Mouse (Mus musculus) neural tube, embryonic 11.5 days (tissue): ENCODE results near the gene Pom121. TPM values are rescaled to one million over a fixed set of nuclear protein-coding genes. Genes with fewer than 3 reads are reported as not detected.
A peak's percentile ranks its signal among the peaks of the same experiment; 100 is the strongest.

Experiments
- ATAC-seq: fragments of 200-750 bp; cut with Nextera tagmentation; 2 replicates; pipeline ENCODE4 v1.8.0; 2017; ENCODE audit warnings: moderate number of reproducible peaks, mild to moderate bottlenecking, moderate TSS enrichment, moderate library complexity; ENCODE audit not compliant: insufficient read depth, low FRiP score, low TSS enrichment
- DNase-seq: peaks from one replicate; pipeline ENCODE4 v3.0.0-alpha.2; 2015; ENCODE audit warnings: low spot score
- H3K27ac ChIP-seq: fragments of 300-500 bp; sonication (generic); 2 replicates; pipeline ENCODE4 v1.5.1; 2014; ENCODE audit warnings: low read depth, mild to moderate bottlenecking, low read length
- H3K27me3 ChIP-seq: fragments of 300-500 bp; sonication (generic); 2 replicates; pipeline ENCODE4 v1.6.1; 2014; ENCODE audit warnings: mild to moderate bottlenecking, low read length, mixed read lengths; ENCODE audit not compliant: control insufficient read depth, insufficient read depth
- H3K36me3 ChIP-seq: fragments of 300-500 bp; sonication (generic); 2 replicates; pipeline ENCODE4 v1.6.1; 2014; ENCODE audit warnings: mild to moderate bottlenecking, low read length, moderate library complexity, mixed read lengths; ENCODE audit not compliant: control insufficient read depth, insufficient read depth
- H3K4me1 ChIP-seq: fragments of 300-500 bp; sonication (generic); 2 replicates; pipeline ENCODE4 v1.6.1; 2014; ENCODE audit warnings: low read length, mixed read lengths; ENCODE audit not compliant: control insufficient read depth, insufficient read depth
- H3K4me2 ChIP-seq: fragments of 300-500 bp; sonication (generic); 2 replicates; pipeline ENCODE4 v1.6.1; 2014; ENCODE audit warnings: low read depth, mild to moderate bottlenecking, moderate library complexity
- H3K4me3 ChIP-seq: fragments of 300-500 bp; sonication (generic); 2 replicates; pipeline ENCODE4 v1.5.1; 2014; ENCODE audit warnings: low read depth, low read length
- H3K9ac ChIP-seq: fragments of 300-500 bp; sonication (generic); 2 replicates; pipeline ENCODE4 v1.6.1; 2014; ENCODE audit warnings: mild to moderate bottlenecking, low read length
- H3K9me3 ChIP-seq: fragments of 300-500 bp; sonication (generic); 2 replicates; pipeline ENCODE4 v1.6.1; 2016; ENCODE audit warnings: low read length; ENCODE audit not compliant: control insufficient read depth
- WGBS: fragments of 180-500 bp; shearing (Covaris S2); extraction: QIAGEN DNeasy Blood & Tissue Kit; methylation state at CpG from one replicate; pipeline ENCODE4 v1.1.7; 2014; 5-methylcytosine and 5-hydroxymethylcytosine counted together
- polyA plus RNA-seq: library from polyadenylated mRNA; unstranded; fragments of >200 nt; fragmentation: Nextera tagmentation; extraction: Ambion mirVana; gene quantifications from 2 replicates; pipeline ENCODE4 v1.2.1, GENCODE M21; 2014

Gene Pom121
- polyA plus RNA-seq, 1 experiment from 2014 or later, result 19.9 TPM

DNA sequence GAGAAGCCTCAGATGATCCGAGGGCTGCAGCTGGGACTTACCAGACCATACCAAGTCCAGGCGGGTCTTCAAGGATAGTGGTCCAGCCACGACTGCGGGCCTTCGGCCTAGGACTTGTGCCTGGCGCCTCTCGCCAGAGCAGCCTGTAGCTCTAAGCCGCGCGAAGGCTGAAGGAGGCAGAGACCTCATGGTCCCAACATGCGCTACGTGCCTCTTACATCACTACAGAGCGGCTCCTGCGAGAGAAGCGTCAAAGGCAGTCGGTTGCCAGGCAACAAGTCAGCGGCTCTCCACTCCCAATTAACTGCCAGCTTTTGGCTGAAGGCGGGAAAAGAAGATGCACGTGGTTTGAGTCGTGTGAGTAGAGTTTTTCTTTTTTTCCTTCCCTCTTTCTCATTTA, 10.3 kb upstream of the Pom121 start:
- Histone ChIP-seq H3K4me1 (no peaks in the 10 kb centered on the region), H3K4me2 (no peak overlapping the region), H3K36me3 (no peaks in the 10 kb centered on the region), H3K4me3 (no peak overlapping the region), H3K9me3 (no peaks in the 10 kb centered on the region), H3K9ac (no peak overlapping the region), H3K27me3 (no peaks in the 10 kb centered on the region), H3K27ac (no peak overlapping the region)
- DNase-seq, result peak; percentile 60
- no peak for ATAC-seq
- WGBS, result 34% methylated on average over 20 of the region's 20 CpGs

DNA sequence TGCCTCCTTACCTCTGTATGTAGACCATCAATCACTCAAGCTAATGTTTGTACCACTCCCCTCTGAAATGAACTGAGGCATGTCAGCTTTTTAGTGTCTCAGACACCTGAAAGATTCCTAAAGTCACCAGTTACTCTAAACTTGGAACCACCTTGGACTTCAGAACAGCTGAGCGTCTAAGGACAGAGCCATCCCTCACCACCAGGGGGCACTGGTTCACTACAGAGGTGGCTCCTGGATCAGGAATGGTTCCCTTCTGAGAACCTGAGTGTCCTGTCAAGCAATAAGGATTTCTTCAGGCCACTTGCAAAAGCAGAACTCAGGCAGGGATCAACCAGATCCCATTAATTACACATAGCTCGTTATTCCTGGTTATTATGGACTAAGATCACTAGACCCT, 5.9 kb upstream of the Pom121 start:
- no peak overlapping the region for H3K27ac ChIP-seq
- no peaks in the 10 kb centered on the region for H3K27me3 ChIP-seq
- no peaks in the 10 kb centered on the region for H3K36me3 ChIP-seq
- no peaks in the 10 kb centered on the region for H3K9me3 ChIP-seq
- ATAC-seq, result no peak
- peak; percentile 81 for DNase-seq
- H3K4me1 ChIP-seq, result no peaks in the 10 kb centered on the region
- no peak overlapping the region for H3K4me3 ChIP-seq
- 8% methylated on average over 2 of the region's 2 CpGs for WGBS
- no peak overlapping the region for H3K4me2 ChIP-seq
- H3K9ac ChIP-seq, result no peak overlapping the region

DNA sequence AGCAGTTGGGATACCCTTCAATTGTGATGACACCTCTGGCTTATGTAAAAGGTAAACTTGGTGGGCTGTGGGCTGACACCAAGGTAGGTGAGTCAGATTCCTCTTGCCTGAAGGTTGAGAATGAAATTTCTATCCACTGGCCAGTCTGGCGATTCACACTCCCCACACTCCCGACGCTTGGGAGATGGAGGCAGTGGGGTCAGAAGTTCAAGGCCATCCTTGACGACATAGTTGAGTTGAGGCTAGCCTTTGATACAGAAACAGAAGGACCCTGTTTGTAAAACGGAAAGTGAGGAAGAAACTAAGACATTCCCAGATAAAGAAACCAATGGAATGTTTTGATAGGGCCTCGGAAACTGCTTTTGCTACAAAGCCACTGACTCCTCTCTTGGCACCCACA, 5.0 kb upstream of the Pom121 start:
- H3K36me3 ChIP-seq, result no peaks in the 10 kb centered on the region
- no peak for ATAC-seq
- H3K4me1 ChIP-seq, result no peaks in the 10 kb centered on the region
- no peak for DNase-seq
- WGBS, result 72% methylated on average over 6 of the region's 6 CpGs
- H3K4me2 ChIP-seq, result no peak overlapping the region
- H3K4me3 ChIP-seq, result no peak overlapping the region
- no peak overlapping the region for H3K9ac ChIP-seq
- no peaks in the 10 kb centered on the region for H3K27me3 ChIP-seq
- no peak overlapping the region for H3K27ac ChIP-seq
- no peaks in the 10 kb centered on the region for H3K9me3 ChIP-seq

DNA sequence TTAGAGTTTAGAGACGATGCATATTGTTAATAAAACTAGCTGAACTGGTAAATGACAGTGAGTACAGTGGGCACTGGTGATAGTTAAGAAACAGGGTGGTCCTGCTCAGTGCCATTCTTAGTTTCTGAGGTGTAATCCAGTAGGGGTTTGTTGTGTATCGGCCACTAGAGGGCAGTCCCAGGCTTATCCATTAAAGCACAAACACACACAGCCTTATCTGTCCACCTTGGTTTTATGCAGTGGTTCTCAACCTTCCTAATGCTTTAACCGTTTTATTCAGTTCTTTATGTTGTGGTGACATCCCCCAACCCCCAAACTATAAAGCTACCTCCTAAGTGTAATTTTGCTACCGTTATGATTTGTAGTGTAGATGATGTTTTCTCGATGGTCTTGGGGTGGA, 1.5 kb upstream of the Pom121 start:
- Histone ChIP-seq H3K9ac (no peak overlapping the region), H3K27me3 (no peaks in the 10 kb centered on the region), H3K4me2 (no peak overlapping the region), H3K4me1 (peaks cover 4% of the 10 kb centered on the region; the same call in 1 of the 2 replicates), H3K36me3 (peaks cover 8% of the 10 kb centered on the region), H3K9me3 (no peaks in the 10 kb centered on the region), H3K27ac (no peak overlapping the region), H3K4me3 (no peak overlapping the region)
- no peak for ATAC-seq
- peak; percentile 51 for DNase-seq
- 56% methylated on average over 5 of the region's 5 CpGs for WGBS

DNA sequence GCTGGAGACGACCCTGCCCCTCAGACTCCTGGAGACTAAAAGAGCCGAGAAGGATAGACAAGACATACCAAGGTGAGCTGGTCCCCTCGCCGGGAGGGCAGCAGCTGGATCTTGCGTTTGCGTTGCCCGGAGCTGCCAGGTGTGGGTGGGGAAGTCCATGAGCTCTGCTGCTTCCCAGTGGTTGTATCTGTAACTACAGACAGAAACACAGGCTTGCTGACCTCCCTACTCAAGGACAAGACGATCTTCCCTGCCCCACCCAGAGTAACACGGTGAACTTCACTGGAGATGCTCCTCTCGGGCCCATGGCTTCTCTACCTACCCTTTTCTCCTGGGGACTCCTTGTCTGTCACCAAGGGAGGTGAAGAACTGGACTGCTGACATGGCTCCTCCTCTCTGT, 10.6 kb downstream of the Pom121 start:
- Histone ChIP-seq H3K27me3 (no peaks in the 10 kb centered on the region), H3K4me2 (no peak overlapping the region), H3K9me3 (no peaks in the 10 kb centered on the region), H3K4me3 (no peak overlapping the region), H3K4me1 (no peaks in the 10 kb centered on the region), H3K36me3 (peaks cover 49% of the 10 kb centered on the region), H3K9ac (no peak overlapping the region), H3K27ac (no peak overlapping the region)
- ATAC-seq, result no peak
- DNase-seq, result no peak
- 88% methylated on average over 10 of the region's 10 CpGs for WGBS

DNA sequence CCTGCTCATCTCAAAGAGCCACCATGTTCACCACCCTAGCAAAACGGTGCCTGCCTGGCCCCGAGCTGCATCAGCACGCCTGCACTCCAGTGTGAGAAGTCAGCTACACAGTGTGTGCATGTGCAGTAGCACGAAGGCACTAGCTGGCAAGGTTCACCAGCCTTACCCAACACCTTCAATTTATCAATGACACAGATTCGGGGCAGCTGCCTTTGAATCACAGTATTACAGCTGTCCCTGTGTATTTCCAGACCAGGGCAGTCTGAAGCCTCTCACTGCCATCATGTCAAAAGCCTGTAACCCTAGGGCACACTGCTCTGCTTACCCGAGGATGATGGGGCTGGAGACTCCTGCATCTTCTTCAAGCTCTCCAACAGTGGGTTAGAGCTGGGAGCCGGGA, 11.6 kb downstream of the Pom121 start:
- Histone ChIP-seq H3K4me3 (no peak overlapping the region), H3K9ac (no peak overlapping the region), H3K36me3 (peaks cover 48% of the 10 kb centered on the region), H3K9me3 (no peaks in the 10 kb centered on the region), H3K27ac (no peak overlapping the region), H3K4me1 (no peaks in the 10 kb centered on the region), H3K4me2 (no peak overlapping the region), H3K27me3 (no peaks in the 10 kb centered on the region)
- ATAC-seq, result no peak
- WGBS, result 93% methylated on average over 7 of the region's 7 CpGs
- no peak for DNase-seq

DNA sequence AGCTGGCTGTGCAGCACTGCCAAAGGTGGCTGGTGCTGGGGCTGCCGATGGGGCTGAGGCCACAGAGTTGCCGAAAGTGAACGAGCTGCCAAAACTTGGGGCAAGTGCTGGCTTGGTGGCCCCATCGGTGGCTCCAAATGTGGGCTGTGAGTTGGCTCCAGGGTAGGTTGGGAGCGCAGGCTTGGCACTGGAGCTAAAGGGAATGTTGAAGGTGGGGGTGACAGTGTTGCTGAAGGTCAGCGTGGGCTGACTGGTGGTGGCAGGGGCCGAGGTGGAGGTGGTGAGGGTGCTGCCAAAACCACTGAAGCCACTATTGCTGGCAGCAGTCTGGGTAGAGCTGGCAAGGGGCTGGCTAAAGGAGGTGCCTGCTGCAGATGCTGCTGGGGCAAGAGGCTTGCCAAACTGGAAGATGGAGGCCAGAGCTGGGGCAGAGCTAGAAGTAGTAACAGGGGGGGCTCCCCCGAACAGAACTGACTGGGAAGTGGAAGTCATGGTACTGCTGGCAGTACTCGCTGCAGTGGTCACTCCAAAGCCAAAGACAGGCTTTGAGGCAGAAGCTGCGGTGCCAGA, 12.9 kb downstream of the Pom121 start:
- WGBS, result 95% methylated on average over 10 of the region's 10 CpGs
- ATAC-seq, result no peak
- Histone ChIP-seq H3K36me3 (peaks cover 38% of the 10 kb centered on the region), H3K4me1 (no peaks in the 10 kb centered on the region), H3K9me3 (no peaks in the 10 kb centered on the region), H3K4me3 (no peak overlapping the region), H3K27me3 (no peaks in the 10 kb centered on the region), H3K27ac (no peak overlapping the region), H3K4me2 (no peak overlapping the region), H3K9ac (no peak overlapping the region)
- DNase-seq, result no peak

DNA sequence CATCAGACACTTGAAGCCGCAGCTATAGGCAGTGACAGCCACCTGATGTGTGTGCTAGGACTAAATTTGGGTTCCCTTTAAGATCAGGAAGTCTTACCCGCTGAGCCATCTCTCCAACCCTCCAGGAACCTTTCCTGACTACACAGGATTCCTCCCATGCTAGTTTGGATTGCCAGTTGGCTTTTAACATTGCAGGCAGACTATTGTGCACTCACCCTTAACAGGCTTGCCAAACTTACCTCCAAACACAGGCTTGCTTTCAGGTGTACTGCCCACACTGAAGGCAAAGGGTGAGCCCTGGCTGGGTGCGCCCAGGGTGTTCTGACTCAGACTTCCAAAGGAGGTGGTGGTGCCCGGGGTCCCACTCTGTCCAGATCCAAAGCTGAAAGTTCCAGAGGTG, 13.7 kb downstream of the Pom121 start:
- Histone ChIP-seq H3K4me2 (no peak overlapping the region), H3K4me1 (no peaks in the 10 kb centered on the region), H3K27ac (no peak overlapping the region), H3K36me3 (peaks cover 40% of the 10 kb centered on the region), H3K9ac (no peak overlapping the region), H3K9me3 (no peaks in the 10 kb centered on the region), H3K27me3 (no peaks in the 10 kb centered on the region), H3K4me3 (no peak overlapping the region)
- ATAC-seq, result no peak
- WGBS, result 91% methylated on average over 4 of the region's 4 CpGs
- DNase-seq, result no peak

DNA sequence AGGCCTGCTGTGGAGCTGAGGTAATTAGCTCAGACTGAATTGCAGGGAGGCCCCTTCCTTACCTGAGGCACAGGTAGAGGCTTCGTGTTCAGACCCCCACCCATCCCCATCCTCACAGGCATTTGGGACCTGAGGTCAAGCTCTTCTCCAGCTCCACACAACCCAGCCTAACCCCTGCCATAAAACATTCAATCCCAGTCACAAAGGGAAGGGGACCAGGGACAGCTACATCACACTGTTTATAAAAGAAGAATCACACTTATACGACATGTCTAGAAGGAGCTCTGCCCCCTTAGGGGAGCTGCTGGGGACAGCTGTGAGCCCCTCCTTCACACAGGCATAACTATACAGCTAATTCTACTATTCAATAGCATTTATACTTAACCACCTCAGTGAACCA, 18.0 kb downstream of the Pom121 start:
- ATAC-seq (no peak), DNase-seq (no peak)
- H3K36me3 ChIP-seq, result peaks cover 30% of the 10 kb centered on the region

More for the DNA sequence above, 18.0 kb downstream of the Pom121 start:
- H3K4me3 ChIP-seq, result no peak overlapping the region
- H3K4me1 ChIP-seq, result no peaks in the 10 kb centered on the region
- H3K9me3 ChIP-seq, result no peaks in the 10 kb centered on the region
- H3K27ac ChIP-seq, result no peak overlapping the region
- H3K27me3 ChIP-seq, result no peaks in the 10 kb centered on the region
- no peak overlapping the region for H3K9ac ChIP-seq
- H3K4me2 ChIP-seq, result no peak overlapping the region
- WGBS, result 66% methylated on average over 2 of the region's 2 CpGs
